Comparison of ENCODE assay signal across 8 mouse cellular contexts in genomic region chrX:162828783-162829182, GRCm38 (mm10). TPM values are rescaled to one million over a fixed set of nuclear protein-coding genes. Genes with fewer than 3 reads are reported as not detected.
DNase-seq lines count a peak whose midpoint lies in the region; ATAC-seq and TF ChIP-seq lines count a peak whose summit lies in the region.

No protein-coding gene starts in this region.

- no peaks in the 10 kb centered on the region for H3K36me3 ChIP-seq in heart, adult 2 months (ENCODE audit: control insufficient read depth, insufficient read depth, low read length)
- no peaks in the 10 kb centered on the region for H3K36me3 ChIP-seq in C2C12 (ENCODE audit: control insufficient read depth, insufficient read depth)
- H3K36me3 ChIP-seq in embryonic facial prominence, embryonic 10.5 days (replicated peaks), result no peaks in the 10 kb centered on the region; the same call in 1 of the 2 replicates
- H3K36me3 ChIP-seq in hindbrain, embryonic 16.5 days (ENCODE audit: control insufficient read depth, insufficient read depth, low read length), result no peaks in the 10 kb centered on the region
- H3K36me3 ChIP-seq in lung, postnatal 0 days (ENCODE audit: insufficient read depth, low read length), result no peaks in the 10 kb centered on the region
- H3K36me3 ChIP-seq in stomach, embryonic 16.5 days (ENCODE audit: control insufficient read depth, insufficient read depth, low read length), result no peaks in the 10 kb centered on the region

- H3K9me3 ChIP-seq in embryonic facial prominence, embryonic 10.5 days, result no peaks in the 10 kb centered on the region
- H3K9me3 ChIP-seq in hindbrain, embryonic 16.5 days (ENCODE audit: control insufficient read depth, low read length), result no peaks in the 10 kb centered on the region
- H3K9me3 ChIP-seq in lung, postnatal 0 days (ENCODE audit: low read length), result no peaks in the 10 kb centered on the region
- no peaks in the 10 kb centered on the region for H3K9me3 ChIP-seq in stomach, embryonic 16.5 days (replicated peaks; ENCODE audit: control insufficient read depth, low read length)

- H3K79me3 ChIP-seq in C2C12 (ENCODE audit: low read depth), result peaks cover 5% of the 10 kb centered on the region

- peak overlapping the region; percentile 69 for H3K9ac ChIP-seq in heart, adult 2 months (ENCODE audit: low read depth, low read length)
- H3K9ac ChIP-seq in hindbrain, embryonic 16.5 days (ENCODE audit: low read depth, low read length), result peak overlapping the region; percentile 66
- peak overlapping the region; percentile 27; the same call in 1 of the 2 replicates for H3K9ac ChIP-seq in lung, postnatal 0 days (replicated peaks; ENCODE audit: low read depth)
- peak overlapping the region; percentile 72 for H3K9ac ChIP-seq in stomach, embryonic 16.5 days (ENCODE audit: low read length)

- 25% methylated on average over 20 of the region's 20 CpGs for WGBS in heart, adult 2 months
- 13% methylated on average over 20 of the region's 20 CpGs for WGBS in embryonic facial prominence, embryonic 10.5 days
- WGBS in hindbrain, embryonic 16.5 days, result 22% methylated on average over 14 of the region's 20 CpGs
- WGBS in lung, postnatal 0 days, result 18% methylated on average over 7 of the region's 20 CpGs
- WGBS in stomach, embryonic 16.5 days, result 17% methylated on average over 17 of the region's 20 CpGs

- TF ChIP-seq CTCF in heart, adult 2 months (IDR thresholded peaks at IDR 0.05), result no peak
- TF ChIP-seq CTCF in C2C12 (IDR thresholded peaks at IDR 0.05; ENCODE audit: control insufficient read depth, insufficient read depth, insufficient read length), result no peak
- no peak for TF ChIP-seq CTCF in lung, postnatal 0 days (IDR thresholded peaks at IDR 0.05)

- H3K27me3 ChIP-seq in heart, adult 2 months (ENCODE audit: control insufficient read depth, insufficient read depth, low read length), result no peaks in the 10 kb centered on the region
- no peaks in the 10 kb centered on the region for H3K27me3 ChIP-seq in C2C12 (ENCODE audit: control insufficient read depth, insufficient read depth, insufficient read length)
- peaks cover 24% of the 10 kb centered on the region for H3K27me3 ChIP-seq in embryonic facial prominence, embryonic 10.5 days (replicated peaks; ENCODE audit: low read depth, poor library complexity, severe bottlenecking)
- no peaks in the 10 kb centered on the region for H3K27me3 ChIP-seq in hindbrain, embryonic 16.5 days (replicated peaks; ENCODE audit: control insufficient read depth, insufficient read depth, low read length)
- no peaks in the 10 kb centered on the region for H3K27me3 ChIP-seq in lung, postnatal 0 days (replicated peaks; ENCODE audit: insufficient read depth, low read length)
- no peaks in the 10 kb centered on the region for H3K27me3 ChIP-seq in stomach, embryonic 16.5 days (ENCODE audit: control insufficient read depth, insufficient read depth, low read length)

- peak overlapping the region; percentile 56 for H3K4me2 ChIP-seq in hindbrain, embryonic 16.5 days (ENCODE audit: low read length)
- peak overlapping the region; percentile 74 for H3K4me2 ChIP-seq in lung, postnatal 0 days (replicated peaks; ENCODE audit: low read depth, low read length)
- peak overlapping the region; percentile 71 for H3K4me2 ChIP-seq in stomach, embryonic 16.5 days (ENCODE audit: low read depth, low read length)

- intact Hi-C loops in heart, adult 2 months (cut with DNase I), result no loop called here
- intact Hi-C loops in heart, postnatal 10 days (cut with DNase I), result no loop called here

- no peak for DNase-seq in heart, adult 2 months
- no peak for DNase-seq in heart, postnatal 10 days
- DNase-seq in embryonic facial prominence, embryonic 10.5 days (ENCODE audit: low spot score), result no peak
- DNase-seq in lung, postnatal 0 days (ENCODE audit: low spot score), result peak; percentile 7
- DNase-seq in layer of hippocampus, adult 9-11 months, result no peak

- H3K79me2 ChIP-seq in heart, adult 2 months (replicated peaks; ENCODE audit: control insufficient read depth, insufficient read depth, low read length), result no peaks in the 10 kb centered on the region
- peaks cover 30% of the 10 kb centered on the region for H3K79me2 ChIP-seq in C2C12 (ENCODE audit: control insufficient read depth, insufficient read depth)

- TF ChIP-seq EP300 in heart, adult 2 months (IDR thresholded peaks at IDR 0.05; ENCODE audit: insufficient read depth, low read depth, low read length), result no peak
- TF ChIP-seq EP300 in lung, postnatal 0 days (IDR thresholded peaks at IDR 0.05), result no peak

- peak overlapping the region; percentile 80 for H3ac ChIP-seq in C2C12 (ENCODE audit: control insufficient read depth, insufficient read length, low read depth)

- H3K27ac ChIP-seq in heart, adult 2 months, result peak overlapping the region; percentile 77
- H3K27ac ChIP-seq in embryonic facial prominence, embryonic 10.5 days (replicated peaks), result peak overlapping the region; percentile 81
- H3K27ac ChIP-seq in hindbrain, embryonic 16.5 days (ENCODE audit: low read depth, low read length), result 0 out of 2 replicates have a peak overlapping the region, but pooled peaks have one; percentile 39
- peak overlapping the region; percentile 54 for H3K27ac ChIP-seq in lung, postnatal 0 days (ENCODE audit: low read length)
- no peak overlapping the region; the same call in 1 of the 2 replicates for H3K27ac ChIP-seq in stomach, embryonic 16.5 days (ENCODE audit: low read length)

- peak; percentile 41 for ATAC-seq in hindbrain, embryonic 16.5 days
- ATAC-seq in lung, postnatal 0 days, result no peak
- 0 out of 2 replicates have a peak, but pooled peaks have one; percentile 9 for ATAC-seq in stomach, embryonic 16.5 days (ENCODE audit: insufficient read depth, low FRiP score)

- H3K4me1 ChIP-seq in heart, adult 2 months (ENCODE audit: control insufficient read depth, insufficient read depth, low read length), result no peaks in the 10 kb centered on the region
- no peaks in the 10 kb centered on the region for H3K4me1 ChIP-seq in embryonic facial prominence, embryonic 10.5 days
- no peaks in the 10 kb centered on the region for H3K4me1 ChIP-seq in hindbrain, embryonic 16.5 days (ENCODE audit: control insufficient read depth, insufficient read depth, low read depth, low read length)
- no peaks in the 10 kb centered on the region for H3K4me1 ChIP-seq in lung, postnatal 0 days (ENCODE audit: insufficient read depth, low read depth, low read length)
- no peaks in the 10 kb centered on the region for H3K4me1 ChIP-seq in stomach, embryonic 16.5 days (ENCODE audit: control insufficient read depth, insufficient read depth, low read length)

- peak overlapping the region; percentile 60 for H3K4me3 ChIP-seq in heart, adult 2 months
- H3K4me3 ChIP-seq in C2C12 (ENCODE audit: insufficient read depth, poor library complexity, severe bottlenecking), result peak overlapping the region; percentile 45
- H3K4me3 ChIP-seq in embryonic facial prominence, embryonic 10.5 days, result peak overlapping the region; percentile 69
- H3K4me3 ChIP-seq in hindbrain, embryonic 16.5 days (ENCODE audit: low read length), result peak overlapping the region; percentile 58
- H3K4me3 ChIP-seq in lung, postnatal 0 days (ENCODE audit: low read depth, low read length), result peak overlapping the region; percentile 38
- H3K4me3 ChIP-seq in stomach, embryonic 16.5 days (replicated peaks; ENCODE audit: low read length), result peak overlapping the region; percentile 60

- no peak for TF ChIP-seq POLR2A in heart, adult 2 months (IDR thresholded peaks at IDR 0.05; ENCODE audit: insufficient read depth, low read depth, low read length)

TF ChIP-seq in C2C12, 6 proteins besides CTCF, POLR2A, EP300 and RAD21:
- TF ChIP-seq USF1 (IDR thresholded peaks at IDR 0.05; ENCODE audit: low read depth) (no peak), CEBPB (IDR thresholded peaks at IDR 0.05; ENCODE audit: low read depth) (no peak), MYOD1 (IDR thresholded peaks at IDR 0.05; ENCODE audit: control insufficient read depth, insufficient read length, low read depth) (no peak), FOSL1 (IDR thresholded peaks at IDR 0.05; ENCODE audit: insufficient read depth, low read length, poor library complexity, severe bottlenecking) (no peak), MYOG (IDR thresholded peaks at IDR 0.05; ENCODE audit: control insufficient read depth, extremely low read depth, insufficient read length) (no peak), MAX (IDR thresholded peaks at IDR 0.05) (no peak)

RNA-seq across cellular contexts. Expression of gene Txlng, which starts 0.5 kb away (rescaled TPM):
- total RNA-seq in heart, adult 2 months (2021), result 1 to 10 TPM; 6.9 to 8.1 TPM
- polyA plus RNA-seq in heart, adult 2 months (2012; rRNA removed), result 2.8 and 5.9 TPM in 2 replicates
- total RNA-seq in heart, postnatal 10 days (2021), result 10 to 100 TPM in 1 of 2 experiments, 1 to 10 TPM in 1; 8.9 to 10.1 TPM
- polyA plus RNA-seq in C2C12 (2012; fragmentation: generic; extraction: Trizol), result 1.6 TPM
- 17.0 and 17.4 TPM in 2 replicates for polyA plus RNA-seq in embryonic facial prominence, embryonic 10.5 days (2016; fragmentation: Nextera tagmentation; extraction: Ambion mirVana)
- 11.8 and 12.3 TPM in 2 replicates for polyA plus RNA-seq in hindbrain, embryonic 16.5 days (2015; fragmentation: Nextera tagmentation; extraction: Ambion mirVana)
- 11.5 and 14.3 TPM in 2 replicates for polyA plus RNA-seq in lung, postnatal 0 days (2015; fragmentation: Nextera tagmentation; extraction: Ambion mirVana)
- polyA plus RNA-seq in stomach, embryonic 16.5 days (2015; fragmentation: Nextera tagmentation; extraction: Ambion mirVana), result 13.0 and 13.5 TPM in 2 replicates

RNA-seq across cellular contexts. Expression of gene Syap1, which starts 59.5 kb away (rescaled TPM):
- 10 to 100 TPM; 26.5 to 27.0 TPM for total RNA-seq in heart, adult 2 months (2021)
- 7.2 and 13.8 TPM in 2 replicates for polyA plus RNA-seq in heart, adult 2 months (2012; rRNA removed)
- total RNA-seq in heart, postnatal 10 days (2021), result 10 to 100 TPM; 38.6 to 41.8 TPM
- polyA plus RNA-seq in C2C12 (2012; fragmentation: generic; extraction: Trizol), result 9.4 TPM
- 24.9 and 28.6 TPM in 2 replicates for polyA plus RNA-seq in embryonic facial prominence, embryonic 10.5 days (2016; fragmentation: Nextera tagmentation; extraction: Ambion mirVana)
- 31.4 and 33.7 TPM in 2 replicates for polyA plus RNA-seq in hindbrain, embryonic 16.5 days (2015; fragmentation: Nextera tagmentation; extraction: Ambion mirVana)
- 49.9 and 56.6 TPM in 2 replicates for polyA plus RNA-seq in lung, postnatal 0 days (2015; fragmentation: Nextera tagmentation; extraction: Ambion mirVana)
- polyA plus RNA-seq in stomach, embryonic 16.5 days (2015; fragmentation: Nextera tagmentation; extraction: Ambion mirVana), result 33.4 and 39.4 TPM in 2 replicates
